Mouse (Mus musculus) MEL (cell line): ENCODE data around the gene Plxdc1. TPM values are rescaled to one million over a fixed set of nuclear protein-coding genes. Genes with fewer than 3 reads are reported as not detected.

Source experiments
- DNase-seq: peaks from one replicate; pipeline ENCODE4 v3.0.0; 2011; ENCODE audit warnings: low read depth, low spot score
- H3K27ac ChIP-seq: 2 replicates; pipeline ENCODE4 v1.5.1; 2012; ENCODE audit warnings: low read depth, mild to moderate bottlenecking, control low read depth, low read length, moderate library complexity; ENCODE audit not compliant: control insufficient read depth
- H3K27me3 ChIP-seq, 2 experiments: fragments of 150-350 bp in 1 of 2; sonication (generic) in 1 of 2; 2 replicates each; pipeline ENCODE4 v1.6.1; 2012; ENCODE audit warnings: low read length in 2 of 2, mild to moderate bottlenecking in 2 of 2, improper control_type of control experiment in 1 of 2, moderate library complexity in 1 of 2; ENCODE audit not compliant: insufficient read depth in 2 of 2, control insufficient read depth in 1 of 2
- H3K36me3 ChIP-seq, 2 experiments: 2 replicates each; pipeline ENCODE4 v1.6.1; 2012 to 2014; ENCODE audit warnings: low read length in 2 of 2, improper control_type of control experiment in 1 of 2, inconsistent platforms in 1 of 2, mild to moderate bottlenecking in 1 of 2; ENCODE audit not compliant: insufficient read depth in 2 of 2, control insufficient read depth in 1 of 2
- H3K4me1 ChIP-seq, 2 experiments: fragments of 150-350 bp in 1 of 2; sonication (generic) in 1 of 2; 2 replicates each; pipeline ENCODE4 v1.6.1; 2012; ENCODE audit warnings: low read length in 2 of 2, improper control_type of control experiment in 1 of 2, mild to moderate bottlenecking in 1 of 2; ENCODE audit not compliant: insufficient read depth in 2 of 2, control insufficient read depth in 1 of 2
- H3K4me3 ChIP-seq, 2 experiments: fragments of 150-350 bp in 1 of 2; sonication (generic) in 1 of 2; 2 replicates each; pipeline ENCODE4 v1.5.1; 2012; ENCODE audit warnings: low read depth in 2 of 2, low read length in 2 of 2, mild to moderate bottlenecking in 2 of 2, moderate library complexity in 2 of 2, control low read depth in 1 of 2, improper control_type of control experiment in 1 of 2; ENCODE audit not compliant: control insufficient read depth in 1 of 2, insufficient read depth in 1 of 2
- H3K79me2 ChIP-seq: 2 replicates; pipeline ENCODE4 v1.6.1; 2012; ENCODE audit warnings: mild to moderate bottlenecking, low read length, moderate library complexity; ENCODE audit not compliant: control insufficient read depth, poor library complexity, insufficient read depth
- H3K9ac ChIP-seq: 2 replicates; pipeline ENCODE4 v1.6.1; 2012; ENCODE audit warnings: low read depth, mild to moderate bottlenecking, control low read depth, low read length, moderate library complexity; ENCODE audit not compliant: control insufficient read depth, poor library complexity, severe bottlenecking
- H3K9me3 ChIP-seq: fragments of 150-350 bp; sonication (generic); replicated peaks from 2 replicates; pipeline ENCODE4 v1.6.1; 2012; ENCODE audit warnings: mild to moderate bottlenecking, low read length, improper control_type of control experiment, moderate library complexity; ENCODE audit not compliant: insufficient read depth
- BHLHE40 ChIP-seq: IDR thresholded peaks from 2 replicates; pipeline ENCODE4 v1.6.1; 2012; ENCODE audit warnings: low read depth, mild to moderate bottlenecking, inconsistent platforms, low read length, improper control_type of control experiment, borderline replicate concordance
- CHD1 ChIP-seq: IDR thresholded peaks from 2 replicates; pipeline ENCODE4 v1.6.1; 2012; ENCODE audit warnings: low read depth, mild to moderate bottlenecking, inconsistent platforms, low read length, improper control_type of control experiment
- ELF1 ChIP-seq: IDR thresholded peaks from 2 replicates; pipeline ENCODE4 v1.6.1; 2014; ENCODE audit warnings: low read depth, mild to moderate bottlenecking, inconsistent platforms, low read length, improper control_type of control experiment, moderate library complexity
- MAZ ChIP-seq: IDR thresholded peaks from 2 replicates; pipeline ENCODE4 v1.6.1; 2012; ENCODE audit warnings: low read depth, mild to moderate bottlenecking, inconsistent platforms, low read length, improper control_type of control experiment
- MEF2A ChIP-seq: IDR thresholded peaks from 2 replicates; pipeline ENCODE4 v1.6.1; 2014; ENCODE audit warnings: low read depth, mild to moderate bottlenecking, inconsistent platforms, low read length, improper control_type of control experiment; ENCODE audit not compliant: poor library complexity, insufficient replicate concordance, severe bottlenecking; ENCODE audit errors: extremely low read depth
- MXI1 ChIP-seq: IDR thresholded peaks from 2 replicates; pipeline ENCODE4 v1.6.1; 2011; ENCODE audit warnings: mild to moderate bottlenecking, low read depth, low read length, improper control_type of control experiment
- NELFE ChIP-seq: IDR thresholded peaks from 2 replicates; pipeline ENCODE4 v1.6.1; 2011; ENCODE audit warnings: low read depth, low read length, improper control_type of control experiment
- NRF1 ChIP-seq: IDR thresholded peaks from 2 replicates; pipeline ENCODE4 v1.6.1; 2014; ENCODE audit warnings: low read depth, mild to moderate bottlenecking, inconsistent platforms, low read length, improper control_type of control experiment, moderate library complexity; ENCODE audit not compliant: poor library complexity, insufficient read depth, severe bottlenecking
- POLR2A ChIP-seq, 2 experiments: IDR thresholded peaks; 2 replicates each; pipeline ENCODE4 v1.6.1; 2011 to 2012; ENCODE audit warnings: low read length in 2 of 2, mild to moderate bottlenecking in 2 of 2, control low read depth in 1 of 2, improper control_type of control experiment in 1 of 2, low read depth in 1 of 2, moderate library complexity in 1 of 2; ENCODE audit not compliant: control insufficient read depth in 1 of 2, insufficient read depth in 1 of 2, poor library complexity in 1 of 2
- POLR2AphosphoS2 ChIP-seq: IDR thresholded peaks from 2 replicates; pipeline ENCODE4 v1.6.1; 2011; ENCODE audit warnings: low read length, improper control_type of control experiment
- POLR2AphosphoS5 ChIP-seq: IDR thresholded peaks from 2 replicates; pipeline ENCODE4 v1.6.1; 2012; ENCODE audit warnings: low read depth, borderline replicate concordance, mild to moderate bottlenecking, inconsistent platforms, low read length, moderate library complexity, mixed read lengths
- RAD21 ChIP-seq: IDR thresholded peaks from 2 replicates; pipeline ENCODE4 v1.6.1; 2011; ENCODE audit warnings: mild to moderate bottlenecking, low read depth, low read length, improper control_type of control experiment
- RCOR1 ChIP-seq: IDR thresholded peaks from 2 replicates; pipeline ENCODE4 v1.6.1; 2012; ENCODE audit warnings: low read depth, mild to moderate bottlenecking, inconsistent platforms, low read length, improper control_type of control experiment
- SIN3A ChIP-seq: IDR thresholded peaks from 2 replicates; pipeline ENCODE4 v1.6.1; 2012; ENCODE audit warnings: low read length, improper control_type of control experiment, inconsistent platforms
- TAL1 ChIP-seq: IDR thresholded peaks from 2 replicates; pipeline ENCODE4 v1.6.1; 2012; ENCODE audit warnings: mild to moderate bottlenecking, inconsistent platforms, low read length, moderate library complexity, mixed read lengths
- ZMIZ1 ChIP-seq: IDR thresholded peaks from 2 replicates; pipeline ENCODE4 v1.6.1; 2012; ENCODE audit warnings: low read depth, mild to moderate bottlenecking, inconsistent platforms, low read length, improper control_type of control experiment, moderate library complexity
- ZNF384 ChIP-seq: IDR thresholded peaks from 2 replicates; pipeline ENCODE4 v1.6.1; 2012; ENCODE audit warnings: low read depth, mild to moderate bottlenecking, inconsistent platforms, low read length, improper control_type of control experiment
- polyA plus RNA-seq, 2 experiments: library from polyadenylated mRNA; stranded (reverse) in 1 of 2; unstranded in 1 of 2; fragments of >175 nt in 1 of 2; fragments of >200 nt in 1 of 2; gene quantifications; 2 replicates each; pipeline versions ENCODE4 v1.2.1 to v1.2.4; 2012; ENCODE audit warnings: low replicate concordance in 2 of 2, low read depth in 1 of 2; ENCODE audit not compliant: insufficient read length in 2 of 2, insufficient read depth in 1 of 2, missing spikeins in 1 of 2
- total RNA-seq: library from RNA; depleted of rRNA; stranded (reverse); fragments of 300-350 nt; gene quantifications from 2 replicates; pipeline ENCODE4 v1.2.3, GENCODE M21; 2012

Plxdc1 gene
- total and polyA plus RNA-seq, 3 experiments: 13.1 to 24.5 TPM; not detected in 1

- TF ChIP-seq RCOR1 (no peak), POLR2AphosphoS2 (peak; percentile 99), BHLHE40 (no peak), RAD21 (no peak), POLR2A (IDR thresholded peaks at IDR 0.05; ENCODE audit: control insufficient read depth in 1 of 2, insufficient read depth in 1 of 2, low read depth in 1 of 2, low read length in 2 of 2, poor library complexity in 1 of 2) (peak; percentile 20 to 80; a peak in 1 of 4 replicates), CHD1 (no peak), MEF2A (no peak), NRF1 (no peak), ZNF384 (no peak), POLR2AphosphoS5 (0 out of 2 replicates have a peak, but pooled peaks have one; percentile 58), ELF1 (no peak), TAL1 (no peak), MAZ (no peak), MXI1 (no peak), ZMIZ1 (peak; percentile 95)
- TF ChIP-seq, all 39 proteins: peak for 7
Measured at GRCm38 (mm10) chr11:98030701-98031442, 44.6 kb upstream of the Plxdc1 start (continued).

GRCm38 (mm10) chr11:98027785-98028184 lies 41.5 kb upstream of the Plxdc1 start:
- Histone ChIP-seq H3K4me1 (peaks cover 6 to 22% of the 10 kb centered on the region in 2 experiments; a peak in 3 of 4 replicates), H3K36me3 (peaks cover 12 to 20% of the 10 kb centered on the region in 2 experiments), H3K79me2 (peaks cover 24% of the 10 kb centered on the region), H3K4me3 (peak overlapping the region; percentile 81 to 93), H3K9me3 (no peaks in the 10 kb centered on the region), H3K9ac (peak overlapping the region; percentile 96), H3K27ac (peak overlapping the region; percentile 90), H3K27me3 (no peaks in the 10 kb centered on the region)
- DNase-seq: peak; percentile 52
- TF ChIP-seq NELFE (no peak), POLR2AphosphoS2 (peak; percentile 68), SIN3A (0 out of 2 replicates have a peak, but pooled peaks have one; percentile 41), CHD1 (peak; percentile 87; the same call in 1 of the 2 replicates)
